11 mouse cellular contexts compared by ENCODE assay signal in genomic region chr3:116221686-116222010, GRCm38 (mm10). TPM values are rescaled to one million over a fixed set of nuclear protein-coding genes. Genes with fewer than 3 reads are reported as not detected.
DNase-seq lines count a peak whose midpoint lies in the region; ATAC-seq and TF ChIP-seq lines count a peak whose summit lies in the region.
"Had no signal": no experiment of that assay in that cellular context is flagged by ENCODE, and none has a peak within 500 bp of the region (broad histone marks: within the 10 kb centered on the region; RNA-seq: fewer than 3 reads in every experiment).

No protein-coding gene starts in this region.

- H3K27ac ChIP-seq in heart, postnatal 0 days (ENCODE audit: low read depth): no peak overlapping the region
- no peak overlapping the region for H3K27ac ChIP-seq in stomach, postnatal 0 days (replicated peaks)

- no peak for ATAC-seq in heart, postnatal 0 days (ENCODE audit: insufficient read depth, low read depth)
- ATAC-seq in stomach, postnatal 0 days (ENCODE audit: low FRiP score, low TSS enrichment): no peak

- peak; percentile 47 to 55 for DNase-seq in heart, adult 18-20 months
- DNase-seq in heart, postnatal 25 days (ENCODE audit: low spot score): no peak
- DNase-seq in lung, postnatal 10 days: peak; percentile 11
- DNase-seq in lung, adult 2 months: no peak
- peak; percentile 14 for DNase-seq in heart, postnatal 0 days (ENCODE audit: low spot score)
- no peak for DNase-seq in stomach, postnatal 0 days (ENCODE audit: low spot score)
- no peak for DNase-seq in layer of hippocampus, adult 18-20 months (ENCODE audit: low spot score in 2 of 2)
- DNase-seq in cerebellum, adult 18-20 months: no peak
- DNase-seq: cerebellum, adult 9-10 months had no signal

- H3K27me3 ChIP-seq in heart, postnatal 0 days (ENCODE audit: control insufficient read depth, insufficient read depth, low read length): no peaks in the 10 kb centered on the region
- H3K27me3 ChIP-seq in stomach, postnatal 0 days (ENCODE audit: control insufficient read depth, insufficient read depth, low read length): no peaks in the 10 kb centered on the region

- no peak overlapping the region for H3K4me2 ChIP-seq in heart, postnatal 0 days (ENCODE audit: low read depth, low read length)
- H3K4me2 ChIP-seq in stomach, postnatal 0 days (replicated peaks; ENCODE audit: low read depth): no peak overlapping the region

- H3K9me3 ChIP-seq in heart, postnatal 0 days (replicated peaks; ENCODE audit: control insufficient read depth, low read length): no peaks in the 10 kb centered on the region
- H3K9me3 ChIP-seq in stomach, postnatal 0 days (ENCODE audit: control insufficient read depth, low read length): no peaks in the 10 kb centered on the region

- no peak for TF ChIP-seq EP300 in heart, postnatal 0 days (IDR thresholded peaks at IDR 0.05; ENCODE audit: low read depth)
- TF ChIP-seq EP300 in stomach, postnatal 0 days (optimal IDR thresholded peaks at IDR 0.05): no peak

- no peak for TF ChIP-seq CTCF in lung, adult 2 months (IDR thresholded peaks at IDR 0.05; ENCODE audit: insufficient read depth, low read length)
- no peak for TF ChIP-seq CTCF in heart, postnatal 0 days (IDR thresholded peaks at IDR 0.05; ENCODE audit: low read depth)
- TF ChIP-seq CTCF in stomach, postnatal 0 days (IDR thresholded peaks at IDR 0.05; ENCODE audit: low read depth): 0 out of 2 replicates have a peak, but pooled peaks have one; percentile 13

- no peaks in the 10 kb centered on the region for H3K36me3 ChIP-seq in heart, postnatal 0 days (replicated peaks; ENCODE audit: control insufficient read depth, insufficient read depth, low read length)
- no peaks in the 10 kb centered on the region for H3K36me3 ChIP-seq in stomach, postnatal 0 days (ENCODE audit: control insufficient read depth, insufficient read depth, low read length)

- no peak overlapping the region for H3K4me3 ChIP-seq in lung, adult 2 months (replicated peaks; ENCODE audit: extremely low read depth, low read depth, low read length)
- no peak overlapping the region for H3K4me3 ChIP-seq in heart, postnatal 0 days (ENCODE audit: low read depth, low read length)
- no peak overlapping the region for H3K4me3 ChIP-seq in stomach, postnatal 0 days (ENCODE audit: low read depth, low read length)

- intact Hi-C loops in heart, postnatal 25 days (cut with DNase I): no loop called here

- no peak for TF ChIP-seq POLR2A in lung, adult 2 months (IDR thresholded peaks at IDR 0.05; ENCODE audit: borderline replicate concordance, extremely low read depth, low read depth, low read length)

- H3K9ac ChIP-seq in heart, postnatal 0 days (replicated peaks; ENCODE audit: low read depth, low read length): no peak overlapping the region
- no peak overlapping the region for H3K9ac ChIP-seq in stomach, postnatal 0 days (ENCODE audit: low read length)

- H3K4me1 ChIP-seq in lung, adult 2 months (ENCODE audit: control insufficient read depth, insufficient read depth, low read length): no peaks in the 10 kb centered on the region
- H3K4me1 ChIP-seq in heart, postnatal 0 days (ENCODE audit: control insufficient read depth, insufficient read depth): no peaks in the 10 kb centered on the region
- no peaks in the 10 kb centered on the region for H3K4me1 ChIP-seq in stomach, postnatal 0 days (replicated peaks; ENCODE audit: control insufficient read depth, insufficient read depth)

- 37% methylated on average over 3 of the region's 3 CpGs for WGBS in lung, adult 2 months
- WGBS in heart, postnatal 0 days: 44% methylated on average over 3 of the region's 3 CpGs
- WGBS in stomach, postnatal 0 days: 38% methylated on average over 3 of the region's 3 CpGs

RNA-seq across cellular contexts. Expression of gene Gpr88, which starts 31.7 kb away (rescaled TPM):
- total RNA-seq in heart, adult 18-20 months (2021): under 1 TPM; 0.12 to 0.23 TPM
- total RNA-seq in heart, postnatal 25 days (2021): under 1 TPM in 1 of 2 experiments, not detected in 1; 0.75 TPM
- polyA plus RNA-seq in lung, adult 2 months (2012; rRNA removed): 1.9 and 3.6 TPM in 2 replicates
- not detected in 2 replicates for total RNA-seq in heart, postnatal 0 days (2014; rRNA removed; ENCODE audit: low replicate concordance)
- 0.11 and 0.15 TPM in 2 replicates for polyA plus RNA-seq in heart, postnatal 0 days (2015; fragmentation: Nextera tagmentation; extraction: Ambion mirVana)
- polyA plus RNA-seq in stomach, postnatal 0 days (2015; fragmentation: Nextera tagmentation; extraction: Ambion mirVana): 1.1 and 1.4 TPM in 2 replicates
- 1 to 10 TPM; 2.0 to 3.2 TPM for total RNA-seq in layer of hippocampus, adult 18-20 months (2021)
- total RNA-seq: liver, adult 2 months had no signal
- polyA plus RNA-seq: C2C12; liver, adult 2 months had no signal

Comparison
In these comparisons a context has a peak if more than half of its experiments do, and no peak if none do; other contexts are left out.
1. DNase-seq: peak in heart, adult 18-20 months (2 of 2), lung, postnatal 10 days (single experiment) and heart, postnatal 0 days (single experiment); none in heart, postnatal 25 days (single experiment), lung, adult 2 months (single experiment), stomach, postnatal 0 days (single experiment), layer of hippocampus, adult 18-20 months (0 of 2) and cerebellum, adult 18-20 months (0 of 2).